Mouse (Mus musculus) kidney, adult 2 months (tissue): ENCODE data around the gene Ctdnep1.

Source experiments
- CTCF ChIP-seq: fragments of 200-500 bp; conservative IDR thresholded peaks from 2 replicates; pipeline ENCODE4 v1.5.1; 2011; ENCODE audit warnings: low read depth, mild to moderate bottlenecking, control low read depth, low read length, moderate library complexity, mixed read lengths; ENCODE audit not compliant: insufficient read depth, insufficient read length
- POLR2A ChIP-seq: fragments of 200-500 bp; IDR thresholded peaks from one replicate; pipeline ENCODE4 v1.6.1; 2011; ENCODE audit warnings: low read depth, low read length, control low read depth

DNA sequence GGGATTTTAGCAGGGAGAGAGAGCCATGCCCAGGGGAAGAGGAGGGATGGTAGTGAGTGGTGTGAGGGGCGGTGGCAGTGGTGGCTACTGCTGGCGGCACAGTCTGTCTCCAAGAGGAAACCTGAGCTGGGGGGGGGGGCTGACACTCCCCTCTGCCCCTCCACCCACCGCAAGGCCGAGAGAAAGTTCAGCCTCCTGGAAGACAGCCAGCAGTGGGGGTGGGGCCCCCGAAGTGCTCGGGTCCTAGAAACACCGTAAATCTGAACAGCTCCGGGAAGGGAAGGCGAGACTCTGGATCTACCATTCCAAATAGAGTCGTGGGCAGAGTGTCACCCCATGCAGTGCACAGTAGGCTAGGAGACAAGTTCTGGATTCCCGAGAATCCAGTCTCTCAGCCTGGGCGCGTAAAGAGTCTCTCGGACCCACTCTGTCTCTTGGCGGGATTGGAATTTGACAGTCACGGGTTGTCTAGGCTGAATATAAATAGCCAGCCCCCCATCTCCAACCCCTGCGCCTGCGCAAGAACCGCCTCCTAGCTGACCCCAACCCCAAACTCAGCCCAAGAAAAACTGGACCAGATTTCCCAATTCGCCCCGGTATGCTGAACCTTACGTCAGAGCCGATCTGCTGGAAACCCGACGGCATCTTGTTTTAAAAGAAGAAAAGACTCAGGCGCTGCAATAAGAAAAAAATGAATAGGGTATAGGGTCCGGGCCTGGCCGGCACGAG lies 33.5 kb upstream of the Ctdnep1 start:
- TF ChIP-seq POLR2A (no peak), CTCF (no peak)
